Mouse (Mus musculus) lung, embryonic 16.5 days (tissue): ENCODE measurements around the gene Cemip. TPM values are rescaled to one million over a fixed set of nuclear protein-coding genes. Genes with fewer than 3 reads are reported as not detected.

Experiments
- ATAC-seq: fragments of 200-750 bp; cut with Nextera tagmentation; 2 replicates; pipeline ENCODE4 v1.8.0; 2017; ENCODE audit warnings: low read depth, mild to moderate bottlenecking, moderate library complexity
- H3K27ac ChIP-seq: fragments of 300-500 bp; sonication (generic); 2 replicates; pipeline ENCODE4 v1.5.1; 2014; ENCODE audit warnings: mild to moderate bottlenecking, control low read depth, low read length
- H3K27me3 ChIP-seq: fragments of 300-500 bp; sonication (generic); 2 replicates; pipeline ENCODE4 v1.6.1; 2014; ENCODE audit warnings: low read depth, low read length, mixed read lengths; ENCODE audit not compliant: control insufficient read depth, insufficient read depth
- H3K36me3 ChIP-seq: fragments of 300-500 bp; sonication (generic); 2 replicates; pipeline ENCODE4 v1.6.1; 2014; ENCODE audit warnings: low read length; ENCODE audit not compliant: control insufficient read depth, insufficient read depth
- H3K4me1 ChIP-seq: fragments of 300-500 bp; sonication (generic); replicated peaks from 2 replicates; pipeline ENCODE4 v1.6.1; 2014; ENCODE audit warnings: low read length, mixed read lengths; ENCODE audit not compliant: control insufficient read depth, insufficient read depth
- H3K4me2 ChIP-seq: fragments of 300-500 bp; sonication (generic); 2 replicates; pipeline ENCODE4 v1.6.1; 2014; ENCODE audit warnings: low read depth, low read length, control low read depth
- H3K4me3 ChIP-seq: fragments of 300-500 bp; sonication (generic); 2 replicates; pipeline ENCODE4 v1.5.1; 2014; ENCODE audit warnings: mild to moderate bottlenecking, low read length, control low read depth
- H3K9ac ChIP-seq: fragments of 300-500 bp; sonication (generic); 2 replicates; pipeline ENCODE4 v1.6.1; 2014; ENCODE audit warnings: low read length, control low read depth
- H3K9me3 ChIP-seq: fragments of 300-500 bp; sonication (generic); 2 replicates; pipeline ENCODE4 v1.6.1; 2016; ENCODE audit warnings: low read length; ENCODE audit not compliant: control insufficient read depth
- WGBS: fragments of 180-500 bp; shearing (Covaris S2); extraction: QIAGEN DNeasy Blood & Tissue Kit; methylation state at CpG from one replicate; pipeline ENCODE4 v1.1.7; 2014; 5-methylcytosine and 5-hydroxymethylcytosine counted together
- polyA plus RNA-seq: library from polyadenylated mRNA; unstranded; fragments of >200 nt; fragmentation: Nextera tagmentation; extraction: Ambion mirVana; gene quantifications from 2 replicates; pipeline ENCODE4 v1.2.1, GENCODE M21; 2015

Gene Cemip
- polyA plus RNA-seq, 1 experiment from 2014 or later: 1.4 TPM

- Histone ChIP-seq H3K9ac (no peak overlapping the region), H3K4me1 (no peaks in the 10 kb centered on the region), H3K27me3 (no peaks in the 10 kb centered on the region), H3K9me3 (no peaks in the 10 kb centered on the region), H3K36me3 (no peaks in the 10 kb centered on the region), H3K4me2 (no peak overlapping the region), H3K27ac (no peak overlapping the region), H3K4me3 (no peak overlapping the region)
- no peak for ATAC-seq
- WGBS: 54% methylated on average over 1 of the region's 1 CpGs
Observed at GRCm38 (mm10) chr7:84042726-84043125, 43.6 kb downstream of the Cemip start.

- H3K36me3 ChIP-seq: no peaks in the 10 kb centered on the region
- WGBS: 68% methylated on average over 8 of the region's 8 CpGs
- no peaks in the 10 kb centered on the region for H3K27me3 ChIP-seq
- H3K9me3 ChIP-seq: no peaks in the 10 kb centered on the region
- no peak for ATAC-seq
- H3K9ac ChIP-seq: no peak overlapping the region
- H3K4me3 ChIP-seq: no peak overlapping the region
- H3K27ac ChIP-seq: no peak overlapping the region
- no peak overlapping the region for H3K4me2 ChIP-seq
- H3K4me1 ChIP-seq: no peaks in the 10 kb centered on the region
Observed at GRCm38 (mm10) chr7:84039856-84040522, 46.3 kb downstream of the Cemip start.

- Histone ChIP-seq H3K4me1 (no peaks in the 10 kb centered on the region), H3K4me2 (no peak overlapping the region), H3K9ac (no peak overlapping the region), H3K27ac (no peak overlapping the region), H3K36me3 (no peaks in the 10 kb centered on the region), H3K9me3 (no peaks in the 10 kb centered on the region), H3K27me3 (no peaks in the 10 kb centered on the region), H3K4me3 (no peak overlapping the region)
- ATAC-seq: no peak
- 91% methylated on average over 10 of the region's 10 CpGs for WGBS
Observed at GRCm38 (mm10) chr7:84038642-84039041, 47.7 kb downstream of the Cemip start.

GRCm38 (mm10) chr7:84032831-84033230 is 53.5 kb downstream of the Cemip start:
- Histone ChIP-seq H3K4me1 (no peaks in the 10 kb centered on the region; the same call in 1 of the 2 replicates), H3K4me2 (no peak overlapping the region), H3K4me3 (no peak overlapping the region), H3K27ac (no peak overlapping the region), H3K36me3 (no peaks in the 10 kb centered on the region), H3K9me3 (no peaks in the 10 kb centered on the region), H3K27me3 (no peaks in the 10 kb centered on the region), H3K9ac (no peak overlapping the region)
- ATAC-seq: no peak
- WGBS: 77% methylated on average over 1 of the region's 1 CpGs

- Histone ChIP-seq H3K27me3 (no peaks in the 10 kb centered on the region), H3K4me1 (no peaks in the 10 kb centered on the region; the same call in 1 of the 2 replicates), H3K27ac (no peak overlapping the region), H3K36me3 (no peaks in the 10 kb centered on the region), H3K9ac (no peak overlapping the region), H3K9me3 (no peaks in the 10 kb centered on the region), H3K4me3 (no peak overlapping the region), H3K4me2 (no peak overlapping the region)
- 0 out of 2 replicates have a peak, but pooled peaks have one; percentile 27 for ATAC-seq
- WGBS: 35% methylated on average over 3 of the region's 3 CpGs
Observed at GRCm38 (mm10) chr7:84029120-84029771, 57.1 kb downstream of the Cemip start.

- no peaks in the 10 kb centered on the region; the same call in 1 of the 2 replicates for H3K4me1 ChIP-seq
- WGBS: 50% methylated on average over 4 of the region's 4 CpGs
- H3K9me3 ChIP-seq: no peaks in the 10 kb centered on the region
- H3K4me2 ChIP-seq: no peak overlapping the region
- H3K4me3 ChIP-seq: no peak overlapping the region
- no peak overlapping the region for H3K27ac ChIP-seq
- H3K27me3 ChIP-seq: no peaks in the 10 kb centered on the region
- ATAC-seq: no peak
- H3K36me3 ChIP-seq: no peaks in the 10 kb centered on the region
- H3K9ac ChIP-seq: no peak overlapping the region
Observed at GRCm38 (mm10) chr7:84028368-84028767, 57.9 kb downstream of the Cemip start.

GRCm38 (mm10) chr7:84026950-84027585 is 59.2 kb downstream of the Cemip start:
- Histone ChIP-seq H3K9ac (no peak overlapping the region), H3K27ac (no peak overlapping the region), H3K9me3 (no peaks in the 10 kb centered on the region), H3K27me3 (no peaks in the 10 kb centered on the region), H3K4me1 (no peaks in the 10 kb centered on the region; the same call in 1 of the 2 replicates), H3K36me3 (no peaks in the 10 kb centered on the region), H3K4me2 (no peak overlapping the region), H3K4me3 (no peak overlapping the region)
- WGBS: 70% methylated on average over 1 of the region's 1 CpGs
- ATAC-seq: no peak

- ATAC-seq: peak; percentile 61
- 53% methylated on average over 4 of the region's 4 CpGs for WGBS
Observed at GRCm38 (mm10) chr7:84026090-84026489, 60.2 kb downstream of the Cemip start.

GRCm38 (mm10) chr7:84023466-84023865 is 62.8 kb downstream of the Cemip start:
- H3K9me3 ChIP-seq: no peaks in the 10 kb centered on the region
- peaks cover 9% of the 10 kb centered on the region for H3K4me1 ChIP-seq
- H3K9ac ChIP-seq: no peak overlapping the region
- no peak overlapping the region for H3K27ac ChIP-seq
- no peaks in the 10 kb centered on the region for H3K27me3 ChIP-seq
- H3K36me3 ChIP-seq: no peaks in the 10 kb centered on the region
- peak; percentile 34; the same call in 1 of the 2 replicates for ATAC-seq
- H3K4me3 ChIP-seq: no peak overlapping the region
- 58% methylated on average over 6 of the region's 6 CpGs for WGBS
- no peak overlapping the region for H3K4me2 ChIP-seq

More at GRCm38 (mm10) chr7:84026090-84026489, 60.2 kb downstream of the Cemip start:
- no peaks in the 10 kb centered on the region for H3K27me3 ChIP-seq
- H3K4me3 ChIP-seq: no peak overlapping the region
- no peak overlapping the region for H3K27ac ChIP-seq
- no peak overlapping the region for H3K4me2 ChIP-seq
- no peaks in the 10 kb centered on the region for H3K9me3 ChIP-seq
- no peak overlapping the region for H3K9ac ChIP-seq
- no peaks in the 10 kb centered on the region for H3K36me3 ChIP-seq
- H3K4me1 ChIP-seq: no peaks in the 10 kb centered on the region; the same call in 1 of the 2 replicates
